Mouse (Mus musculus) cerebellum, adult 2 months (tissue): Measurements from ENCODE around the gene Mapk6. TPM values are rescaled to one million over a fixed set of nuclear protein-coding genes. Genes with fewer than 3 reads are reported as not detected.

ENCODE experiments used
- DNase-seq, 2 experiments: peaks; one replicate each; pipeline ENCODE4 v3.0.0; 2021
- H3K27ac ChIP-seq: fragments of 200-500 bp; 2 replicates; pipeline ENCODE4 v1.5.1; 2012; ENCODE audit warnings: low read length, control low read depth, inconsistent platforms; ENCODE audit not compliant: insufficient read depth
- H3K27me3 ChIP-seq: fragments of 200-500 bp; 2 replicates; pipeline ENCODE4 v1.6.1; 2012; ENCODE audit warnings: inconsistent platforms, mild to moderate bottlenecking, low read length, moderate library complexity; ENCODE audit not compliant: control insufficient read depth, insufficient read depth
- H3K4me1 ChIP-seq: fragments of 200-500 bp; 2 replicates; pipeline ENCODE4 v1.6.1; 2011; ENCODE audit warnings: low read length; ENCODE audit not compliant: control insufficient read depth, insufficient read depth
- H3K4me3 ChIP-seq: fragments of 200-500 bp; replicated peaks from 2 replicates; pipeline ENCODE3; 2011; ENCODE audit warnings: mild to moderate bottlenecking, low read depth, low read length, control low read depth; ENCODE audit not compliant: insufficient read depth
- CTCF ChIP-seq: fragments of 200-500 bp; IDR thresholded peaks from 2 replicates; pipeline ENCODE4 v1.5.1; 2011; ENCODE audit warnings: low read depth, mild to moderate bottlenecking, control low read depth, low read length, moderate library complexity, borderline replicate concordance; ENCODE audit not compliant: insufficient read depth
- POLR2A ChIP-seq: fragments of 200-500 bp; IDR thresholded peaks from 2 replicates; pipeline ENCODE4 v1.6.1; 2011; ENCODE audit warnings: low read length, control low read depth, borderline replicate concordance; ENCODE audit not compliant: insufficient read depth
- WGBS: fragments of 180-500 bp; shearing (Covaris S2); methylation state at CpG from one replicate; pipeline ENCODE4 v1.1.7; 2018; 5-methylcytosine and 5-hydroxymethylcytosine counted together
- polyA plus RNA-seq: library from polyadenylated mRNA; depleted of rRNA; stranded (reverse); fragments of >200 nt; gene quantifications from 2 replicates; pipeline ENCODE4 v1.2.3, GENCODE M21; 2012

Mapk6 gene
- polyA plus RNA-seq, 1 experiment = 71.3 TPM

GRCm38 (mm10) chr9:75384337-75384962 lies 25.4 kb downstream of the Mapk6 start:
- H3K4me1 ChIP-seq = no peaks in the 10 kb centered on the region
- WGBS = 86% methylated on average over 3 of the region's 3 CpGs
- no peak overlapping the region for H3K4me3 ChIP-seq
- no peaks in the 10 kb centered on the region for H3K27me3 ChIP-seq
- H3K27ac ChIP-seq = no peak overlapping the region
- TF ChIP-seq POLR2A = no peak
- TF ChIP-seq CTCF = no peak
- no peak for DNase-seq

DNA sequence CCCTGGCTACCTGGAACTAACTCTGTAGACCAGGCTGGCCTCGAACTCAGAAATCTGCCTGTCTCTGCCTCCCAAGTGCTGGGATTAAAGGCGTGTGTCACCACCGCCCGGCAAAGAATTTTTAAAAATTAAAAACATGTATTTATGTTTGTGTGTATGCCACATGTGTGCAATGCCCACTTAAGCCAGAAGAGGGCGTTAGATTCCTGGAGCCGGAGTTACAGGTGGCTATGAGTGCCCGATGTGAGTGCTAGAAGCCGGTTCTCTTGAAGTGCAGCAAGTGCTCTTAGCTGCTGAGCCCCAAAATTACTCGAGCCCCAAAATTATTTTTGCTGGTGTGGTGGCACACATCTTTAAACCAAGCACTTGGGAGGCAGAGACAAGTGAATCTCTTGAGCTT lies 26.0 kb downstream of the Mapk6 start:
- no peak for DNase-seq
- TF ChIP-seq CTCF = peak; percentile 10; the same call in 1 of the 2 replicates
- no peak for TF ChIP-seq POLR2A
- Histone ChIP-seq H3K27ac (no peak overlapping the region), H3K27me3 (no peaks in the 10 kb centered on the region), H3K4me1 (no peaks in the 10 kb centered on the region), H3K4me3 (no peak overlapping the region)
- WGBS = 85% methylated on average over 9 of the region's 9 CpGs

DNA sequence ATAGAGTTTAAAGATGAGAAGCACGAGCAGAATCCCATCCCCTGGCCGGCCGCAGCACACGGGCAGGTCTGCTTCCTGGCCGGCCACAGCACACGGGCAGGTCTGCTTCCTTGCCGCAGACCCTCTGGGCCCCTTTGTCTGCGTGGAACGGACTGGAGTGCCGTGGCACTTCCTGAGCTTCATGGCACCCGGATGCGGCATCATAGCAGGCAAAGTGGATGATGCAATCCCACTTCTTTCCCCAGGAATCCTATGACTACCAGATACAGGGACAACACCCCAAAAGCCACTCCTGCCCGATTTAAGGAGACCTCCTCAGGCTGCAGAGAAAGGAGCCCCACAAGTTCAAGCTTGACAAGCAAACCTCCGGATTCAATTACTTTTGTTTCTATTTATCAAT lies 27.0 kb downstream of the Mapk6 start:
- H3K4me3 ChIP-seq = no peak overlapping the region
- no peaks in the 10 kb centered on the region for H3K4me1 ChIP-seq
- no peak overlapping the region for H3K27ac ChIP-seq
- TF ChIP-seq POLR2A (no peak), CTCF (no peak)
- DNase-seq = no peak
- WGBS = 88% methylated on average over 14 of the region's 14 CpGs
- no peaks in the 10 kb centered on the region for H3K27me3 ChIP-seq

- no peaks in the 10 kb centered on the region for H3K27me3 ChIP-seq
- no peak overlapping the region for H3K4me3 ChIP-seq
- DNase-seq = no peak
- no peak for TF ChIP-seq POLR2A
- no peak for TF ChIP-seq CTCF
- no peaks in the 10 kb centered on the region for H3K4me1 ChIP-seq
- H3K27ac ChIP-seq = no peak overlapping the region
- WGBS = 95% methylated on average over 2 of the region's 2 CpGs
Measured at GRCm38 (mm10) chr9:75378774-75379173, 31.0 kb downstream of the Mapk6 start.

DNA sequence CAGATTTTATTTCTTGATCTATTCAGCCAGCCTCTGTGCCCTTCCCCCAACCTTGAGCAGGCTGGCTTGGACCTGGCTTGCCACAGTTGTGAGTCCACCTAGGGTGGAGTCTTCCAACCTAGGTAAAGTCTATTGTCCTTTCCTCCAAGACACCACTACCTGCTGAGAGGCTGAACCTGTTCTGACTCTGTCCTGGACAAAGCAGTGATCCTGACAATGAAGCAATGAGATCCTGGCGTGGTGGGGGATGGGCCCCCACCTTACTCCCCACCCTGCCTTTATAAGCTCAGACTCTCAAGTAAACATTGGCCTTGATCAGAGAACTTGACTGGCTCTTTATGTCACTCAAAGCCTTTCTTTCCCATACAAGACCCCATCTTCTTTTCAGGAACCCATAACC lies 33.4 kb downstream of the Mapk6 start:
- TF ChIP-seq POLR2A (no peak), CTCF (no peak)
- H3K27ac ChIP-seq = no peak overlapping the region
- no peak overlapping the region for H3K4me3 ChIP-seq
- no peak for DNase-seq
- no peaks in the 10 kb centered on the region for H3K4me1 ChIP-seq
- WGBS = 80% methylated on average over 1 of the region's 1 CpGs
- H3K27me3 ChIP-seq = no peaks in the 10 kb centered on the region

- DNase-seq = peak; percentile 41 to 62
- Histone ChIP-seq H3K4me3 (no peak overlapping the region), H3K27me3 (no peaks in the 10 kb centered on the region), H3K4me1 (no peaks in the 10 kb centered on the region), H3K27ac (no peak overlapping the region)
- no peak for TF ChIP-seq CTCF
- TF ChIP-seq POLR2A = no peak
- 15% methylated on average over 9 of the region's 9 CpGs for WGBS
Measured at GRCm38 (mm10) chr9:75375606-75376005, 34.2 kb downstream of the Mapk6 start.

- TF ChIP-seq CTCF = no peak
- no peak for TF ChIP-seq POLR2A
- WGBS = 78% methylated on average over 3 of the region's 3 CpGs
Measured at GRCm38 (mm10) chr9:75368779-75369178, 41.0 kb downstream of the Mapk6 start.

DNA sequence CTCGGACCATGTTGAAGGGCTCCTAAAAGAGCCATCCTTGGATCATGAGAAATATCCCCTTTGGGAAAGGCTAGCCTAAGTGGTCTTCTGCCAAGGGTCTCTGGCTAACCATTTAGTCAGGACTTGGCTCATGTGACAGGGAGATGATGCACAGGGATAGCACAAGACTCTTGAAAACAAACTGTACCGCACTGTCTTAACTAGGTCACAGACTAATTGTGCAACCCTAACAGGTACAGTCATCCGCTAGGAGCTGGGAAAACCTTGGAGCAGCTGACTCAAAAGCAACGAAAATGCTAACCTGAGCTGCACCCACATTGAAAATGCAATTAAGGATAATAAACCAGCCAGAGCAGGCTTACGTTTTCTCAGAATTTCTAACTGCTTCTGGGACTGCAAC lies 43.6 kb downstream of the Mapk6 start:
- TF ChIP-seq CTCF (no peak), POLR2A (no peak)
- Histone ChIP-seq H3K4me3 (no peak overlapping the region), H3K27ac (no peak overlapping the region), H3K27me3 (no peaks in the 10 kb centered on the region), H3K4me1 (no peaks in the 10 kb centered on the region)
- 48% methylated on average over 5 of the region's 5 CpGs for WGBS
- peak in 1 of 2 experiments; percentile 10 for DNase-seq

More at GRCm38 (mm10) chr9:75368779-75369178, 41.0 kb downstream of the Mapk6 start:
- H3K4me3 ChIP-seq = no peak overlapping the region
- no peaks in the 10 kb centered on the region for H3K27me3 ChIP-seq
- no peaks in the 10 kb centered on the region for H3K4me1 ChIP-seq
- H3K27ac ChIP-seq = no peak overlapping the region
- no peak for DNase-seq
